Mouse (Mus musculus) lung, adult 2 months (tissue): ENCODE data around the gene G6pc3.

Experiments used
- CTCF ChIP-seq: fragments of 200-500 bp; IDR thresholded peaks from 2 replicates; pipeline ENCODE4 v1.5.1; 2011; ENCODE audit warnings: mild to moderate bottlenecking, low read length, control low read depth; ENCODE audit not compliant: insufficient read depth
- POLR2A ChIP-seq: fragments of 200-500 bp; IDR thresholded peaks from 2 replicates; pipeline ENCODE4 v1.6.1; 2011; ENCODE audit warnings: low read depth, mild to moderate bottlenecking, control low read depth, low read length, borderline replicate concordance; ENCODE audit errors: extremely low read depth

DNA sequence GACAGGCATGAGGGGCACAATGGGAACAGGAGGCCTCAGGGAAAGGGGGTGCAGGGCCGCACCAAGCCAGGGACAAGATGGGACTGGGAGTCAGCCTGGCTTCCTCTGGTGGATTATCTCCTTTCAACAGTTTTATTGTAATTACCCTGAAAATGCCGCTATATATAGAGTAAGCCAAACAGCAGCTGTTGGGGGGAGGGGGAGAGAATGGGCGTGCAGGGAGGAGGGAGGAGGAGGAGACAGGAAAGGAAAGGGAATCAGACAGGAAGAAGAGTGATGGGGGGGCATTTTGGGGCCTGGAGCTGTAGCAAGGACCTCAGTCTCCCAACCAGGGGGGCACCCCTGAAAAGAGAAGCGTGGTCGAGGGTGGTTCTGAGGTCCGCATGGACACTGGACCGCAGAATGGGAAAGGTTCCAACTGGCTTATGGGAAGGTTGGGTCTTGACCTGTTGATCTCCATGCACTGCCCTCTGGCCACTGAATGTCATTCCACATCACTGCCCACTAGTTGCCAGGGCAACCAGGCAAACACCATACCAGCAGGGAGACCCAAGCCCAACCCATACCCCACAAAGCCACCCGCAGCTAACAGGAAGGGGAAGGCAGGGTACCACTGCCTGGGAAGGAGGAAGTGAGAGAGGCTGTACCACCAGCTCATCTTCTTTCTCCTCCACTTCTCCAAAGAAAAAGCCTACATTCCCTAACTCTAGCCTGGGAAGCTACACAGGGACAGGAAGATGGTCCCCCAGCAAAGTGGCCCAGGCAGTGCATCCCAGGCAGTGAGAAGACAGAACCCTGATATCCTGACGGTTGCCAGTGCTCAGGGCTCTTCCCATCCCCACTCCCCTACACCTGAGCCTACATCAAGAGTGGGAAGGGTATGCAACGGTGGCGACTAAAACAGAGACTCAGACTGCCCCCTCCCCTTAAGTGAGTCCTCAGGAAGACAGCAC is 18.7 kb downstream of the G6pc3 start:
- TF ChIP-seq CTCF, result no peak
- TF ChIP-seq POLR2A, result no peak
